ENCODE assay signal across 22 mouse cellular contexts in genomic region chr15:26867521-26867920, GRCm38 (mm10). TPM values are rescaled to one million over a fixed set of nuclear protein-coding genes. Genes with fewer than 3 reads are reported as not detected.
A peak's percentile ranks its signal among the peaks of the same experiment; 100 is the strongest.
DNase-seq lines count a peak whose midpoint lies in the region; ATAC-seq lines count a peak whose summit lies in the region.
"Had no signal": no experiment of that assay in that cellular context is flagged by ENCODE, and none has a peak within 500 bp of the region (broad histone marks: within the 10 kb centered on the region; RNA-seq: fewer than 3 reads in every experiment).

No protein-coding gene starts in this region.

- no peaks in the 10 kb centered on the region for H3K36me3 ChIP-seq in embryonic facial prominence, embryonic 12.5 days
- no peaks in the 10 kb centered on the region for H3K36me3 ChIP-seq in embryonic facial prominence, embryonic 10.5 days (replicated peaks)
- H3K36me3 ChIP-seq in midbrain, embryonic 11.5 days (ENCODE audit: control insufficient read depth, insufficient read depth, low read length): no peaks in the 10 kb centered on the region
- H3K36me3 ChIP-seq in midbrain, embryonic 13.5 days: no peaks in the 10 kb centered on the region
- H3K36me3 ChIP-seq in embryonic facial prominence, embryonic 13.5 days: no peaks in the 10 kb centered on the region
- H3K36me3 ChIP-seq in intestine, embryonic 15.5 days: no peaks in the 10 kb centered on the region
- H3K36me3 ChIP-seq: liver, embryonic 12.5 days; midbrain, embryonic 12.5 days; neural tube, embryonic 12.5 days had no signal

- no peak overlapping the region for H3K9ac ChIP-seq in embryonic facial prominence, embryonic 12.5 days
- H3K9ac ChIP-seq in midbrain, embryonic 11.5 days (ENCODE audit: low read length): no peak overlapping the region
- H3K9ac ChIP-seq in midbrain, embryonic 13.5 days (replicated peaks): no peak overlapping the region
- H3K9ac ChIP-seq in embryonic facial prominence, embryonic 13.5 days: no peak overlapping the region
- no peak overlapping the region for H3K9ac ChIP-seq in intestine, embryonic 15.5 days
- H3K9ac ChIP-seq: forebrain, postnatal 0 days; liver, embryonic 12.5 days; midbrain, embryonic 12.5 days; neural tube, embryonic 12.5 days had no signal

- no peak overlapping the region for H3K4me3 ChIP-seq in embryonic facial prominence, embryonic 12.5 days
- H3K4me3 ChIP-seq in embryonic facial prominence, embryonic 10.5 days: no peak overlapping the region
- no peak overlapping the region for H3K4me3 ChIP-seq in midbrain, embryonic 11.5 days (ENCODE audit: low read depth, low read length)
- H3K4me3 ChIP-seq in midbrain, embryonic 13.5 days (replicated peaks): no peak overlapping the region
- no peak overlapping the region for H3K4me3 ChIP-seq in embryonic facial prominence, embryonic 13.5 days
- H3K4me3 ChIP-seq in intestine, embryonic 15.5 days (replicated peaks): no peak overlapping the region
- H3K4me3 ChIP-seq: erythroblast, embryonic 14.5 days; liver, embryonic 12.5 days; midbrain, embryonic 12.5 days; neural tube, embryonic 12.5 days had no signal

- H3K4me2 ChIP-seq in embryonic facial prominence, embryonic 12.5 days (replicated peaks): no peak overlapping the region
- no peak overlapping the region for H3K4me2 ChIP-seq in midbrain, embryonic 11.5 days
- H3K4me2 ChIP-seq in midbrain, embryonic 13.5 days (replicated peaks): no peak overlapping the region
- no peak overlapping the region for H3K4me2 ChIP-seq in embryonic facial prominence, embryonic 13.5 days
- no peak overlapping the region for H3K4me2 ChIP-seq in intestine, embryonic 15.5 days (replicated peaks)
- H3K4me2 ChIP-seq: liver, embryonic 12.5 days; midbrain, embryonic 12.5 days; neural tube, embryonic 12.5 days had no signal

- no peaks in the 10 kb centered on the region for H3K27me3 ChIP-seq in embryonic facial prominence, embryonic 12.5 days
- no peaks in the 10 kb centered on the region for H3K27me3 ChIP-seq in embryonic facial prominence, embryonic 10.5 days (replicated peaks; ENCODE audit: low read depth, poor library complexity, severe bottlenecking)
- no peaks in the 10 kb centered on the region for H3K27me3 ChIP-seq in midbrain, embryonic 11.5 days (ENCODE audit: control insufficient read depth, insufficient read depth, low read length)
- H3K27me3 ChIP-seq in midbrain, embryonic 13.5 days: no peaks in the 10 kb centered on the region
- no peaks in the 10 kb centered on the region for H3K27me3 ChIP-seq in embryonic facial prominence, embryonic 13.5 days
- H3K27me3 ChIP-seq in intestine, embryonic 15.5 days (replicated peaks): no peaks in the 10 kb centered on the region
- H3K27me3 ChIP-seq: liver, embryonic 12.5 days; midbrain, embryonic 12.5 days; neural tube, embryonic 12.5 days had no signal

- no peak for DNase-seq in embryonic facial prominence, embryonic 10.5 days (ENCODE audit: low spot score)
- DNase-seq in midbrain, embryonic 11.5 days (ENCODE audit: low spot score, missing footprints): peak; percentile 69
- peak; percentile 3 to 12 for DNase-seq in kidney, postnatal 36 days
- no peak for DNase-seq in cerebellum, adult 11-12 months
- DNase-seq: cerebellum, adult 11 months; cerebellum, postnatal 25 days; embryo, embryonic 11 days; forebrain, postnatal 0 days; layer of hippocampus, adult 9-11 months; lung, adult 2 months; right cerebral cortex, postnatal 25 days had no signal

- H3K27ac ChIP-seq in embryonic facial prominence, embryonic 12.5 days: 0 out of 2 replicates have a peak overlapping the region, but pooled peaks have one; percentile 30
- H3K27ac ChIP-seq in embryonic facial prominence, embryonic 10.5 days (replicated peaks): no peak overlapping the region
- no peak overlapping the region for H3K27ac ChIP-seq in midbrain, embryonic 11.5 days (ENCODE audit: low read depth, low read length)
- no peak overlapping the region for H3K27ac ChIP-seq in midbrain, embryonic 13.5 days
- peak overlapping the region; percentile 60 for H3K27ac ChIP-seq in embryonic facial prominence, embryonic 13.5 days
- H3K27ac ChIP-seq in intestine, embryonic 15.5 days: no peak overlapping the region
- H3K27ac ChIP-seq: kidney, postnatal 0 days; liver, embryonic 12.5 days; macrophage; midbrain, embryonic 12.5 days; neural tube, embryonic 12.5 days had no signal

- peaks cover 11% of the 10 kb centered on the region; the same call in 1 of the 2 replicates for H3K4me1 ChIP-seq in embryonic facial prominence, embryonic 12.5 days
- no peaks in the 10 kb centered on the region for H3K4me1 ChIP-seq in embryonic facial prominence, embryonic 10.5 days
- H3K4me1 ChIP-seq in midbrain, embryonic 11.5 days (ENCODE audit: control insufficient read depth, insufficient read depth, low read length): no peaks in the 10 kb centered on the region
- H3K4me1 ChIP-seq in midbrain, embryonic 13.5 days (replicated peaks): peaks cover 4% of the 10 kb centered on the region
- H3K4me1 ChIP-seq in embryonic facial prominence, embryonic 13.5 days: peaks cover 21% of the 10 kb centered on the region
- 0 out of 2 replicates have a peak, but pooled peaks cover 6% of the 10 kb centered on the region for H3K4me1 ChIP-seq in intestine, embryonic 15.5 days (replicated peaks)
- H3K4me1 ChIP-seq: liver, embryonic 12.5 days had no signal

- no peak for ATAC-seq in embryonic facial prominence, embryonic 12.5 days (ENCODE audit: insufficient number of reproducible peaks, insufficient read depth, low FRiP score, low TSS enrichment)
- ATAC-seq in midbrain, embryonic 11.5 days (ENCODE audit: low FRiP score): no peak
- no peak for ATAC-seq in midbrain, embryonic 13.5 days
- ATAC-seq in embryonic facial prominence, embryonic 13.5 days (ENCODE audit: insufficient number of reproducible peaks, insufficient read depth, low FRiP score, low TSS enrichment, low read depth): no peak
- no peak for ATAC-seq in intestine, embryonic 15.5 days
- ATAC-seq: CD4-positive, CD25-positive, alpha-beta regulatory T cell, adult 4 months; forebrain, postnatal 0 days; liver, embryonic 12.5 days had no signal

- 81% methylated on average over 5 of the region's 5 CpGs for WGBS in embryonic facial prominence, embryonic 12.5 days
- 86% methylated on average over 5 of the region's 5 CpGs for WGBS in embryonic facial prominence, embryonic 10.5 days
- 82% methylated on average over 5 of the region's 5 CpGs for WGBS in midbrain, embryonic 11.5 days
- WGBS in midbrain, embryonic 13.5 days: 81% methylated on average over 5 of the region's 5 CpGs
- 74% methylated on average over 5 of the region's 5 CpGs for WGBS in embryonic facial prominence, embryonic 13.5 days
- 58% methylated on average over 5 of the region's 5 CpGs for WGBS in intestine, embryonic 15.5 days

- H3K9me3 ChIP-seq in embryonic facial prominence, embryonic 12.5 days: no peaks in the 10 kb centered on the region
- no peaks in the 10 kb centered on the region for H3K9me3 ChIP-seq in embryonic facial prominence, embryonic 10.5 days
- no peaks in the 10 kb centered on the region for H3K9me3 ChIP-seq in midbrain, embryonic 11.5 days (ENCODE audit: control insufficient read depth, low read length)
- no peaks in the 10 kb centered on the region for H3K9me3 ChIP-seq in midbrain, embryonic 13.5 days
- H3K9me3 ChIP-seq in embryonic facial prominence, embryonic 13.5 days: no peaks in the 10 kb centered on the region
- H3K9me3 ChIP-seq in intestine, embryonic 15.5 days: no peaks in the 10 kb centered on the region
- H3K9me3 ChIP-seq: liver, embryonic 12.5 days; midbrain, embryonic 12.5 days; neural tube, embryonic 12.5 days had no signal

RNA-seq across cellular contexts. Expression of gene Fbxl7, which starts 27.9 kb away (rescaled TPM):
- 45.5 and 49.5 TPM in 2 replicates for polyA plus RNA-seq in embryonic facial prominence, embryonic 12.5 days (2016; fragmentation: Nextera tagmentation; extraction: Ambion mirVana)
- polyA plus RNA-seq in embryonic facial prominence, embryonic 10.5 days (2016; fragmentation: Nextera tagmentation; extraction: Ambion mirVana): 11.9 and 14.5 TPM in 2 replicates
- polyA plus RNA-seq in midbrain, embryonic 11.5 days (2014; fragmentation: Nextera tagmentation; extraction: Ambion mirVana): 12.1 and 13.6 TPM in 2 replicates
- polyA plus RNA-seq in midbrain, embryonic 13.5 days (2015; fragmentation: Nextera tagmentation; extraction: Ambion mirVana): 9.3 and 9.9 TPM in 2 replicates
- polyA plus RNA-seq in embryonic facial prominence, embryonic 13.5 days (2015; fragmentation: Nextera tagmentation; extraction: Ambion mirVana): 37.3 and 39.7 TPM in 2 replicates
- 11.3 TPM in 2 replicates for polyA plus RNA-seq in intestine, embryonic 15.5 days (2015; fragmentation: Nextera tagmentation; extraction: Ambion mirVana)
- polyA plus RNA-seq: erythroblast, embryonic 14.5 days; macrophage had no signal

Comparison
In these comparisons a context has a peak if more than half of its experiments do, and no peak if none do; other contexts are left out.
1. H3K27ac ChIP-seq: peak in embryonic facial prominence, embryonic 12.5 days (single experiment) and embryonic facial prominence, embryonic 13.5 days (single experiment); none in embryonic facial prominence, embryonic 10.5 days (single experiment), midbrain, embryonic 11.5 days (single experiment), midbrain, embryonic 13.5 days (single experiment) and intestine, embryonic 15.5 days (single experiment).
2. DNase-seq: peak in midbrain, embryonic 11.5 days (single experiment) and kidney, postnatal 36 days (2 of 2); none in embryonic facial prominence, embryonic 10.5 days (single experiment) and cerebellum, adult 11-12 months (single experiment).